Mouse (Mus musculus) liver, embryonic 11.5 days (tissue): Measurements from ENCODE around the gene Milr1. TPM values are rescaled to one million over a fixed set of nuclear protein-coding genes. Genes with fewer than 3 reads are reported as not detected.
"Not testable (repeated sequence)": the region's sequence is repeated elsewhere in the genome, so short reads cannot be mapped to it uniquely, and the experiment has no call there.

Experiments
- ATAC-seq: fragments of 200-750 bp; cut with Nextera tagmentation; replicated peaks from 2 replicates; pipeline ENCODE4 v1.8.0; 2017; ENCODE audit warnings: moderate number of reproducible peaks, mild to moderate bottlenecking, moderate TSS enrichment, moderate library complexity; ENCODE audit not compliant: low FRiP score
- DNase-seq: peaks from one replicate; pipeline ENCODE4 v3.0.0-alpha.2; 2017; ENCODE audit warnings: low spot score
- H3K27ac ChIP-seq: fragments of 300-500 bp; sonication (generic); 2 replicates; pipeline ENCODE4 v1.5.1; 2014; ENCODE audit warnings: mild to moderate bottlenecking, low read depth, low read length, control low read depth
- H3K27me3 ChIP-seq: fragments of 300-500 bp; sonication (generic); replicated peaks from 2 replicates; pipeline ENCODE4 v1.6.1; 2014; ENCODE audit warnings: low read length, mixed read lengths; ENCODE audit not compliant: control insufficient read depth, insufficient read depth
- H3K36me3 ChIP-seq: fragments of 300-500 bp; sonication (generic); 2 replicates; pipeline ENCODE4 v1.6.1; 2014; ENCODE audit warnings: mild to moderate bottlenecking, low read length, moderate library complexity, mixed read lengths; ENCODE audit not compliant: control insufficient read depth, insufficient read depth
- H3K4me1 ChIP-seq: fragments of 300-500 bp; sonication (generic); replicated peaks from 2 replicates; pipeline ENCODE4 v1.6.1; 2014; ENCODE audit warnings: low read length, mixed read lengths; ENCODE audit not compliant: control insufficient read depth, insufficient read depth
- H3K4me2 ChIP-seq: fragments of 300-500 bp; sonication (generic); 2 replicates; pipeline ENCODE4 v1.6.1; 2014; ENCODE audit warnings: mild to moderate bottlenecking, control low read depth, moderate library complexity
- H3K4me3 ChIP-seq: fragments of 300-500 bp; sonication (generic); 2 replicates; pipeline ENCODE4 v1.5.1; 2014; ENCODE audit warnings: low read depth, low read length, control low read depth
- H3K9ac ChIP-seq: fragments of 300-500 bp; sonication (generic); 2 replicates; pipeline ENCODE4 v1.6.1; 2014; ENCODE audit warnings: low read depth, low read length, control low read depth
- H3K9me3 ChIP-seq: fragments of 300-500 bp; sonication (generic); 2 replicates; pipeline ENCODE4 v1.6.1; 2016; ENCODE audit warnings: low read length, inconsistent platforms, mixed read lengths; ENCODE audit not compliant: control insufficient read depth
- WGBS: fragments of 180-500 bp; shearing (Covaris S2); extraction: QIAGEN DNeasy Blood & Tissue Kit; methylation state at CpG from one replicate; pipeline ENCODE4 v1.1.7; 2014; 5-methylcytosine and 5-hydroxymethylcytosine counted together
- polyA plus RNA-seq: library from polyadenylated mRNA; unstranded; fragments of >200 nt; fragmentation: Nextera tagmentation; extraction: Ambion mirVana; gene quantifications from 2 replicates; pipeline ENCODE4 v1.2.1, GENCODE M21; 2014

Gene Milr1
- polyA plus RNA-seq, 1 experiment from 2014 or later, result 2.4 TPM

DNA sequence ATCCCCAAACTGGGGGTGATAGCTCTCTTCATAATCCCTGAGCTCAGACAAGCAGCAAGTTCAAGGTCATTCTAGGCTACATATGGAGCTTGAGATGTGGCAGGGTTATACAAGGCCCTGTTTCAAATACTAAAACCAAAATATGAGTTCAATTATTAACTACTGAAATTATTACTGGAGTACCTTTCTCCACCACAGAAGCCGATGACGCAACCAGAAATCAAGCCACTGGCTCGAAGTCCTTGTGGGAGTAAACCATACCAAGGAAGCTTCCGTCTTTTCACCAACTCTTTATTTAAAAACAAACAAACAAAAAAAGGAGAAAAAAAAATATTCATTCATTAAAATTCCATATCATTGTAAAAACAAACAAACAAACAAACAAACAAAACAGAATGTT is 25.9 kb downstream of the Milr1 start:
- H3K9me3 ChIP-seq, result no peaks in the 10 kb centered on the region
- ATAC-seq (no peak), DNase-seq (no peak)
- no peaks in the 10 kb centered on the region for H3K27me3 ChIP-seq
- no peak overlapping the region for H3K4me2 ChIP-seq
- H3K4me1 ChIP-seq, result peaks cover 13% of the 10 kb centered on the region
- WGBS, result 82% methylated on average over 4 of the region's 4 CpGs
- H3K27ac ChIP-seq, result no peak overlapping the region
- no peak overlapping the region for H3K9ac ChIP-seq
- no peak overlapping the region for H3K4me3 ChIP-seq
- H3K36me3 ChIP-seq, result peaks cover 31% of the 10 kb centered on the region

GRCm38 (mm10) chr11:106777395-106777794 is 26.4 kb downstream of the Milr1 start:
- H3K36me3 ChIP-seq, result peaks cover 31% of the 10 kb centered on the region
- ATAC-seq (no peak), DNase-seq (no peak)
- H3K27me3 ChIP-seq, result no peaks in the 10 kb centered on the region
- peaks cover 13% of the 10 kb centered on the region for H3K4me1 ChIP-seq
- WGBS, result 85% methylated on average over 3 of the region's 3 CpGs
- no peak overlapping the region for H3K4me3 ChIP-seq
- H3K4me2 ChIP-seq, result peak overlapping the region; percentile 78
- H3K27ac ChIP-seq, result no peak overlapping the region
- H3K9ac ChIP-seq, result no peak overlapping the region
- H3K9me3 ChIP-seq, result no peaks in the 10 kb centered on the region

DNA sequence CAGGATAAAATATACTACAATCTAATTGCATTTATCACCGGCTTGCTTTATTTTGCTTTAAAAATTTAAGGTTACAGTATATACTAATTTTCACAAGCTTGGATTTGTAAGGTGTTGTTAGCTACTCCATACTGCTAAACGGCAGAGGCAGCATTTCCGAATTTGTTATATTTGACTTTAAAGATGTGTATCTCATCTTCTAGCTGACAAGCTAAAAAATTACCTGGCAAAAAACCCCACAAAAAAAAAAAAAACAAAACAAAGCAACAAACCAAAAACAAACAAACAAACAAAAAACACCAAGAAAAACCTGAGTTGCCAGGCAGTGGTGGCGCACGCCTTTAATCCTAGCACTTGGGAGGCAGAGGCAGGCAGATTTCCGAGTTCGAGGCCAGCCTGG is 27.1 kb downstream of the Milr1 start:
- WGBS, result 78% methylated on average over 7 of the region's 7 CpGs
- peaks cover 13% of the 10 kb centered on the region for H3K4me1 ChIP-seq
- H3K36me3 ChIP-seq, result peaks cover 37% of the 10 kb centered on the region
- H3K4me3 ChIP-seq, result peak overlapping the region; percentile 87
- H3K4me2 ChIP-seq, result peak overlapping the region; percentile 78
- ATAC-seq (no peak), DNase-seq (no peak)
- no peaks in the 10 kb centered on the region for H3K9me3 ChIP-seq
- H3K9ac ChIP-seq, result no peak overlapping the region
- no peak overlapping the region for H3K27ac ChIP-seq
- H3K27me3 ChIP-seq, result no peaks in the 10 kb centered on the region

DNA sequence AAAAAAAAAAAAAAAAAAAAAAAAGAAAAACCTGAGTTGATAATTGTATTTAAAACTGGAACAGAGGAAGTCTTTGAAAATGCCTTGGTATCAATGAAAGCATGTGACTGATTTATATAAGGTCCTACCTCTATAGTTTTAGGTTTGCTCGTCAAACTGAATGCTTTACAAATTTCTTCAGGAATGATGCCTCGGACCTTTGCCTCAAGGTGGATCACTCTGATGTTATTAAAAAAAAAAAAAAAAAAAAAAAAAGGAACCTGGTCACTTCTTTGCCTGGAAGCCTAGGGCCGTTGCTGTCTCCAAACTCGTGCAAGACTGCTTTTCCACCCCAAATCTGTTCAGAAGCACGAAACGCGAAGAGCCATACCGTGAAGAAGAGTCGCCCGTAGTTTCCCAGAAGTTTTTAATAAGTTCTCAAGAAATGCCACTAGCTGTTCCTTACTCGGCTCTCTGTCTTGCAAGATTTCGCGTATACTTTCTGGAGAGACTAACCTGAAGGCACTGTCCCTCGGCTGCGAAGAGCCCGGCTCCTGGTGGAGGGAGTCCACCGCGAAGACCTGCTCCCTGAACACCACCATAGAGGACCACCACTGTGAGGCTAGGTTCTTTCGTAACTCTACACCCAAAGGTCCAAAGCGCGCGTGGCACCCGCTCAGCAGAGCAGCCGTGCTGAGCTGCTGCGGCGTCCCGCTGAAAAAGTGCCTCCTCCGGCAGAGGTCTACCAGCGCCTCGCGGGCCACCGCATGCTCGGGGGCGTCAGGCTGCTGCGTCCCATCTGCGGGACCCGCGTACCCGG is 27.8 kb downstream of the Milr1 start:
- Histone ChIP-seq H3K27me3 (no peaks in the 10 kb centered on the region), H3K9me3 (no peaks in the 10 kb centered on the region), H3K9ac (peak overlapping the region; percentile 96), H3K27ac (peak overlapping the region; percentile 97), H3K4me3 (peak overlapping the region; percentile 87), H3K4me1 (peaks cover 13% of the 10 kb centered on the region), H3K4me2 (peak overlapping the region; percentile 78), H3K36me3 (peaks cover 42% of the 10 kb centered on the region)
- ATAC-seq (peak; percentile 76), DNase-seq (no peak)
- WGBS, result under 1% methylated on average over 39 of the region's 39 CpGs

GRCm38 (mm10) chr11:106779388-106780088 is 28.5 kb downstream of the Milr1 start, which contains the start of gene Polg2:
Gene Polg2 (minus strand): TSS chr11:106779537.
- H3K27me3 ChIP-seq, result no peaks in the 10 kb centered on the region
- H3K9ac ChIP-seq, result peak within 1 kb of the TSS; percentile 96
- H3K4me1 ChIP-seq, result peaks cover 13% of the 10 kb centered on the region
- peak; percentile 98 for ATAC-seq
- 2% methylated on average over 30 of the region's 30 CpGs for WGBS
- peak within 1 kb of the TSS; percentile 97 for H3K27ac ChIP-seq
- DNase-seq, result peak; percentile 94
- peak within 1 kb of the TSS; percentile 78 for H3K4me2 ChIP-seq
- peaks cover 45% of the 10 kb centered on the region for H3K36me3 ChIP-seq
- peak within 1 kb of the TSS; percentile 87 for H3K4me3 ChIP-seq
- no peaks in the 10 kb centered on the region for H3K9me3 ChIP-seq

- H3K36me3 ChIP-seq, result peaks cover 43% of the 10 kb centered on the region
- H3K27ac ChIP-seq, result peak overlapping the region; percentile 97
- H3K27me3 ChIP-seq, result no peaks in the 10 kb centered on the region
- H3K4me2 ChIP-seq, result peak overlapping the region; percentile 78
- H3K9me3 ChIP-seq, result no peaks in the 10 kb centered on the region
- 69% methylated on average over 4 of the region's 4 CpGs for WGBS
- no peak overlapping the region for H3K9ac ChIP-seq
- DNase-seq (no peak), ATAC-seq (no peak)
- peak overlapping the region; percentile 87 for H3K4me3 ChIP-seq
- H3K4me1 ChIP-seq, result peaks cover 13% of the 10 kb centered on the region
Observed at GRCm38 (mm10) chr11:106780089-106780425, 29.0 kb downstream of the Milr1 start.

DNA sequence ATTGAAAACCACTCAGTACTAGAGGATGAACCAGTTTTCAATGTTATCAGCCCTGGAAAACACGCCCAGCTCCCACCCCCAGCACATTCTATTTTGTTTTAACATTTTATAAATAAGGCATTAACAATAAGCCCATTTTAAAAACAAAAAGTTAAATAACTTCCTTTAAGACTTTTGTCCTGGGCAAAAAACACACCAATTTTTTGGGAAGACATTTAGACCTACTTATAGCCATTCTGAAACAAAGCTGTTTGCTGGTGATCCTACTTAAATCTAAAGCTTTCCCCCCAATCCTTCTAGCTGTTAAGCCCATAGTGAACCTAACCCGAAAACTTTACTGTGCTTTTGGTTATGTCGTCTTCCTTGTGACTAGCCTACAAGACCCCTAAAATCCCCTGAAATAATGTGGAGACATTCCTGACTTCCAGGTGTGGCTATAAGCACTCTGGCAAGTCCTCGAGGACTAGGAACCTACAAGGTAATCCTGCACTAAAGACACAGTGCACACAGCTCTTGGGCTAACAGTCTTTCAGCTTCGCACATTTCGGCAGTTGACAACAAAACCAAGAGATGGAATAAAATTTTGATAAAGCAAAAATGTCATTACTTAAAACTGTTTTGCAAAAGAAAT is 29.7 kb downstream of the Milr1 start:
- Histone ChIP-seq H3K27me3 (no peaks in the 10 kb centered on the region), H3K9ac (no peak overlapping the region), H3K4me2 (peak overlapping the region; percentile 78), H3K4me3 (peak overlapping the region; percentile 87; the same call in 1 of the 2 replicates), H3K36me3 (peaks cover 43% of the 10 kb centered on the region), H3K4me1 (peaks cover 13% of the 10 kb centered on the region), H3K27ac (peak overlapping the region; percentile 1; the same call in 1 of the 2 replicates), H3K9me3 (no peaks in the 10 kb centered on the region)
- ATAC-seq (no peak), DNase-seq (no peak)
- 84% methylated on average over 6 of the region's 6 CpGs for whole genome bisulfite sequencing

DNA sequence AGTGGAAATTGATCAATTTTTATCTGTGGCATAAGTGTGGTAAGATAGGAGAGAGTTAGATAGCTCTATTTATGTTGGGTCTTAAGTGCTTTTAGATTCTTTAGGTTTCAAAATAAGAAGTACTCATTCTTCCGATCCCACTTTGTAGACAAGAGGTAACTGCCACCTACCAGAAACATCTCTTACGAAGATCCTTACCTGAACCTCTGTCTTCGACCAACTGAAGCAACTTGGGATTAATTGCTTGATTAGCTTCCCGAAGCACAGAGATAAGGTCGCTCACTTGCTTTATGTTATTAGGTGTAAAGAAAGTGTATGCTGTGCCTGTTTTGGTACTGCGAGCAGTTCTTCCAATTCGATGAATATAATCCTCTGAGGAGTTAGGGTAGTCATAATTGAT is 31.2 kb downstream of the Milr1 start:
- ATAC-seq, H3K27me3 ChIP-seq, H3K4me2 ChIP-seq, H3K9ac ChIP-seq, H3K9me3 ChIP-seq, H3K27ac ChIP-seq, H3K4me3 ChIP-seq, DNase-seq: not testable (repeated sequence)
- Histone ChIP-seq H3K4me1 (peaks cover 13% of the 10 kb centered on the region), H3K36me3 (peaks cover 47% of the 10 kb centered on the region)
- 88% methylated on average over 7 of the region's 7 CpGs for WGBS
